Mouse (Mus musculus): Measurements from ENCODE around the gene Gm11111.

DNA sequence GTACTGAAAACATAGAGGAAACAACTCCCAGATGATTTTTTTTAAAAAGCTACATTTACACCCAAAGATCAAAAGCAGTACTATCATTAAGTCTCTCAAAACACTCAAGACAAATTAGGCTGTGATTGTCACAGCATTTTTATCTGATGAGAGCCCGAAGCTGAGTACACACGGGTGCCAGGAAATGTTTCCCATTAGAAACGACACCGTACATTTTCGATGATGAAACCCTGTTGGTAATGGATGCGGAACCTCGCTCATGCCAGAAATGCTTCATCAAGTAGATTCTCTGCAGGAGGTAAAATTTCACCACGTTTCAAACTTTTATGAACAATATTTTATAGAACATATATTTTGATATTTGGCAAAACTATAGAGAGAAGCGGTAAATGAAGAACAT is 10.3 kb downstream of the Gm11111 start:
- TF ChIP-seq POLR2AphosphoS2 (IDR thresholded peaks at IDR 0.05; ENCODE audit: low read depth, low read length): no peak
- TF ChIP-seq GABPA (IDR thresholded peaks at IDR 0.05; ENCODE audit: insufficient replicate concordance, low read depth, low read length): no peak
- TF ChIP-seq CTCF (conservative IDR thresholded peaks at IDR 0.05 in 1 of 2, IDR thresholded peaks at IDR 0.05 in 1 of 2; ENCODE audit: low read depth in 2 of 2, low read length in 2 of 2): no peak
- TF ChIP-seq ZC3H11A (IDR thresholded peaks at IDR 0.05; ENCODE audit: low read depth, low read length): no peak
- no peak for TF ChIP-seq POLR2A (IDR thresholded peaks at IDR 0.05; ENCODE audit: low read depth, low read length)
